ENCODE assay signal across 19 mouse cellular contexts in the genomic region with DNA sequence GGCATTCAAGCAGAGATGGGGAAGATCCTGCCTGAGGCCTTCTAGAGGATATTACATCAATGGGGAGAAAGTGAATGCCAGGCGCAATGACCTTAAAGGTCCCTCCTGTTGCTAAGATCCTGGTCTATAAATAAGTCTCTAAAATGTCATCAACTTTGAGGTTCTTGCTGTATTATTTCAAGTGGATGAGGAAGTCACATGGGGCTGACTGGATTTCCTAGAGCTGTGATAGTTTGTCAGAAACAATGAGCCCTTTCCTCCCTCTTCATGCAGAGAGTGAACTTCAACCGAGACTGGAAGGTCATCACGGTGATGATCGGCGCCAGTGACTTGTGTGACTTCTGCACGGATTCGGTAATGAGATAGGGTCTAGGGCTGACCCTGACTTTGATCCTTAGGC.
DNase-seq lines count a peak whose midpoint lies in the region; ATAC-seq and TF ChIP-seq lines count a peak whose summit lies in the region.
"Had no signal": no experiment of that assay in that cellular context is flagged by ENCODE, and none has a peak within 500 bp of the region (broad histone marks: within the 10 kb centered on the region; RNA-seq: fewer than 3 reads in every experiment).

No protein-coding gene starts in this region.

- no peak for TF ChIP-seq CTCF in heart, adult 2 months (IDR thresholded peaks at IDR 0.05)
- TF ChIP-seq CTCF in heart, postnatal 0 days (IDR thresholded peaks at IDR 0.05; ENCODE audit: low read depth) = no peak

- no peak for DNase-seq in heart, adult 2 months
- DNase-seq in heart, postnatal 14 days = no peak
- DNase-seq in heart, postnatal 0 days (ENCODE audit: low spot score) = peak; percentile 55
- DNase-seq in heart, adult 11 months = no peak
- DNase-seq in kidney, postnatal 14 days = peak; percentile 20
- DNase-seq in kidney, postnatal 4 days = no peak
- no peak for DNase-seq in right cerebral cortex, postnatal 4 days
- DNase-seq: adrenal gland, postnatal 10 days; cerebellum, adult 18-20 months; cerebellum, adult 9-11 months; cerebellum, postnatal 36 days; gastrocnemius, postnatal 25 days; heart, adult 18-20 months had no signal

- ATAC-seq in heart, postnatal 0 days (ENCODE audit: insufficient read depth, low read depth) = peak; percentile 51
- ATAC-seq: forebrain, embryonic 16.5 days; intestine, embryonic 15.5 days had no signal

- H3K4me3 ChIP-seq in heart, adult 2 months = no peak overlapping the region
- no peak overlapping the region for H3K4me3 ChIP-seq in heart, postnatal 0 days (ENCODE audit: low read depth, low read length)
- H3K4me3 ChIP-seq in brown adipose tissue, adult 24 weeks (ENCODE audit: insufficient read depth, low read depth, low read length) = no peak overlapping the region
- H3K4me3 ChIP-seq: embryonic facial prominence, embryonic 13.5 days; forebrain, embryonic 12.5 days; intestine, embryonic 15.5 days had no signal

- H3K36me3 ChIP-seq in heart, adult 2 months (ENCODE audit: control insufficient read depth, insufficient read depth, low read length) = no peaks in the 10 kb centered on the region; the same call in 1 of the 2 replicates
- H3K36me3 ChIP-seq in heart, postnatal 0 days (replicated peaks; ENCODE audit: control insufficient read depth, insufficient read depth, low read length) = no peaks in the 10 kb centered on the region
- H3K36me3 ChIP-seq: embryonic facial prominence, embryonic 13.5 days; forebrain, embryonic 12.5 days; intestine, embryonic 15.5 days had no signal

- WGBS in heart, adult 2 months = 39% methylated on average over 7 of the region's 7 CpGs
- 60% methylated on average over 7 of the region's 7 CpGs for WGBS in heart, postnatal 0 days

- H3K27ac ChIP-seq in heart, adult 2 months = peak overlapping the region; percentile 49
- H3K27ac ChIP-seq in heart, postnatal 0 days (ENCODE audit: low read depth) = no peak overlapping the region
- H3K27ac ChIP-seq in brown adipose tissue, adult 24 weeks (replicated peaks; ENCODE audit: low read depth, low read length) = peak overlapping the region; percentile 78
- H3K27ac ChIP-seq: embryonic facial prominence, embryonic 13.5 days; forebrain, embryonic 12.5 days; hindbrain, embryonic 14.5 days; intestine, embryonic 15.5 days had no signal

- no peak overlapping the region for H3K9ac ChIP-seq in heart, adult 2 months (ENCODE audit: low read depth, low read length)
- H3K9ac ChIP-seq in heart, postnatal 0 days (replicated peaks; ENCODE audit: low read depth, low read length) = no peak overlapping the region
- H3K9ac ChIP-seq: embryonic facial prominence, embryonic 13.5 days; forebrain, embryonic 12.5 days; hindbrain, embryonic 14.5 days; intestine, embryonic 15.5 days had no signal

- no peaks in the 10 kb centered on the region for H3K27me3 ChIP-seq in heart, adult 2 months (ENCODE audit: control insufficient read depth, insufficient read depth, low read length)
- H3K27me3 ChIP-seq in heart, postnatal 0 days (ENCODE audit: control insufficient read depth, insufficient read depth, low read length) = no peaks in the 10 kb centered on the region
- H3K27me3 ChIP-seq: embryonic facial prominence, embryonic 13.5 days; forebrain, embryonic 12.5 days; intestine, embryonic 15.5 days had no signal

- intact Hi-C loops in heart, adult 2 months (cut with DNase I) = loop anchor here (2.0 kb wide), 1 partner anchor 67 kb away; no protein-coding TSS in a partner anchor
- intact Hi-C loops in heart, postnatal 14 days (cut with DNase I) = no loop called here

- H3K9me3 ChIP-seq in heart, postnatal 0 days (replicated peaks; ENCODE audit: control insufficient read depth, low read length) = no peaks in the 10 kb centered on the region
- H3K9me3 ChIP-seq: embryonic facial prominence, embryonic 13.5 days; forebrain, embryonic 12.5 days; intestine, embryonic 15.5 days had no signal

- no peak overlapping the region for H3K4me2 ChIP-seq in heart, postnatal 0 days (ENCODE audit: low read depth, low read length)
- H3K4me2 ChIP-seq: embryonic facial prominence, embryonic 13.5 days; forebrain, embryonic 12.5 days; hindbrain, embryonic 14.5 days; intestine, embryonic 15.5 days had no signal

- no peak for TF ChIP-seq EP300 in heart, adult 2 months (IDR thresholded peaks at IDR 0.05; ENCODE audit: insufficient read depth, low read depth, low read length)
- TF ChIP-seq EP300 in heart, postnatal 0 days (IDR thresholded peaks at IDR 0.05; ENCODE audit: low read depth) = no peak

- TF ChIP-seq POLR2A in heart, adult 2 months (IDR thresholded peaks at IDR 0.05; ENCODE audit: insufficient read depth, low read depth, low read length) = 0 out of 2 replicates have a peak, but pooled peaks have one; percentile 10

- H3K79me2 ChIP-seq in heart, adult 2 months (replicated peaks; ENCODE audit: control insufficient read depth, insufficient read depth, low read length) = no peaks in the 10 kb centered on the region

- peaks cover 4% of the 10 kb centered on the region for H3K4me1 ChIP-seq in heart, adult 2 months (ENCODE audit: control insufficient read depth, insufficient read depth, low read length)
- no peaks in the 10 kb centered on the region for H3K4me1 ChIP-seq in heart, postnatal 0 days (ENCODE audit: control insufficient read depth, insufficient read depth)
- H3K4me1 ChIP-seq in brown adipose tissue, adult 24 weeks (ENCODE audit: control insufficient read depth, insufficient read depth, insufficient read length, low read length) = peaks cover 11% of the 10 kb centered on the region; the same call in 1 of the 2 replicates
- H3K4me1 ChIP-seq: forebrain, embryonic 12.5 days; intestine, embryonic 15.5 days had no signal

Comparison
In these comparisons a context has a peak if more than half of its experiments do, and no peak if none do; other contexts are left out.
1. DNase-seq: peak in heart, postnatal 0 days (single experiment) and kidney, postnatal 14 days (single experiment); none in heart, adult 2 months (0 of 2), heart, postnatal 14 days (0 of 2), heart, adult 11 months (single experiment), kidney, postnatal 4 days (0 of 2) and right cerebral cortex, postnatal 4 days (single experiment).